Mouse (Mus musculus) Patski (cell line): ENCODE measurements at regions not wholly inside any gene's neighbourhood (a gene's known extent, or its start where the extent isn't known, plus 50 kb on each side); places are given as distances from the start of the nearest gene placed in this dataset.

ENCODE experiments used
- ATAC-seq: fragments of 100-300 bp; one replicate; pipeline ENCODE4 v1.8.0; 2021
- CTCF ChIA-PET: fragments of 350-600 bp; sonication (Branson Sonifier 250); formaldehyde crosslinking; loops from one replicate; lab custom pipeline; 2022; ENCODE audit warnings: inconsistent platforms; lab: Charles Lee
- POLR2A ChIA-PET: fragments of 350-600 bp; sonication (Branson Sonifier 250); formaldehyde crosslinking; loops from one replicate; lab custom pipeline; 2022; ENCODE audit warnings: antibody characterized with exemption, inconsistent platforms; lab: Charles Lee
- DNase-seq: peaks from one replicate; pipeline ENCODE4 v3.0.0-alpha.2; 2011; ENCODE audit warnings: low read depth, low spot score
- H3K27me3 ChIP-seq: fragments of 371-371 bp; one replicate; pipeline ENCODE4 v1.5.1; 2021
- CTCF ChIP-seq: fragments of 100-300 bp; IDR thresholded peaks from one replicate; pipeline ENCODE4 v1.5.1; 2021
- in situ Hi-C: fragments of 300-500 bp; cut with MboI; formaldehyde crosslinking; loops from 3 replicates; pipeline ENCODE4 v1.11.1; 2018; ENCODE audit warnings: low pct_unique_long_range_greater_than_20kb, mixed read lengths

DNA sequence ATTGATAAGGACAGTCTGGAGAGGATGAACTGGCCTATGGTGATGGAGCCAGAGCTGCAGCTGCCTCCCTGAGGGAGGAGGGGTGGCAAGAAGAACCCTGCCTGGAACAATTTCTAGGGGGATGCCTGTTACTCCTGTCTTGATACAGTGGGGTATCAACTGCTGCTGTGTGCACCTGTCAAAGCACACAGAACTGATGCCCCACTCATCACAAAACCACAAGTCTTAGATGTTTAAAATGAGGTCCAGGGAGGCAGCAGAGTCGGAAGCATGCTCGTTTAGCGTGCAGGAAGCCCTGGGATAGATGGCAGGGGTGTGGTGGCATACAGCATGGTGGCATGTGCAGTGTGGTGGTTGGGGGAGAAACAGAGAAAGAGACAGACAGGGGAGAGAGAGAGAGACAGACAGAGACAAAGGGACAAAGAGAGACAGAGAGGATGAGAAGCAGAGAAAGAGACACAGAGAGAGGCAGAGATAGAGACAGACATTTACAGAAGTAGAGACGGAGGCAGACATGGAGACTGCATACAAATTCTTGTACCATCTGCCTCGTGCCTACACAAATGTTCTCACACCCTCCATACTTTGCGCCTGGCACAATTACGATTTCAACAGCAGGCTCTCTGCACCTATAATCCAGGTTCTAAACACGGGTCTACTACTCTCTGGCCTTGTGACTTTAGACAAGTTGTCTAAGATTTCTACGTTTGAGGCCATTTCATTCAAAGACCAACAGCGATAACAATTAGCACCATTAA is 242.6 kb downstream of the Cbln4 start:
- DNase-seq (no peak), ATAC-seq (no peak)
- in situ Hi-C loops: no loop called here
- TF ChIP-seq CTCF: no peak
- H3K27me3 ChIP-seq: no peaks in the 10 kb centered on the region
- ChIA-PET CTCF (no interaction called here), POLR2A (no interaction called here)

DNA sequence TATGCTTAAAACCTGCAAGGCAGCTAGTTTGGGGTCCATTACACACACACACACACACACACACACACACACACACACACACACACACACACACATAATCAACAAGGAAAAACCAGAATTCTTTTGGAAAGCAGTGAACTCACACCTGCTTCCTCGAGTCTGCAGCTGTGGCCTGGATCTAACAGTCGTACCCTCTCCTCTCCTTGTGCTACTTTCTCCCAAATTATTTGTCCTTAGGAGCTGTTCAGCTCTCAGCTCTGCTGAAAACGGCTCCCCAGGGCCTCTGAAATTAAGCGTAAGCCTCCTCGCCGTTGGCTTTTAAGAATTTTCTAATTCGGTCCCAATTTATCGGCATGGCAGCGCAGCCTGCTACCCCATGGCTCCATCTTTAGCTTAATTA is 243.9 kb downstream of the Cbln4 start:
- no peaks in the 10 kb centered on the region for H3K27me3 ChIP-seq
- DNase-seq (no peak), ATAC-seq (no peak)
- in situ Hi-C loops: no loop called here
- ChIA-PET CTCF (no interaction called here), POLR2A (no interaction called here)
- no peak for TF ChIP-seq CTCF

DNA sequence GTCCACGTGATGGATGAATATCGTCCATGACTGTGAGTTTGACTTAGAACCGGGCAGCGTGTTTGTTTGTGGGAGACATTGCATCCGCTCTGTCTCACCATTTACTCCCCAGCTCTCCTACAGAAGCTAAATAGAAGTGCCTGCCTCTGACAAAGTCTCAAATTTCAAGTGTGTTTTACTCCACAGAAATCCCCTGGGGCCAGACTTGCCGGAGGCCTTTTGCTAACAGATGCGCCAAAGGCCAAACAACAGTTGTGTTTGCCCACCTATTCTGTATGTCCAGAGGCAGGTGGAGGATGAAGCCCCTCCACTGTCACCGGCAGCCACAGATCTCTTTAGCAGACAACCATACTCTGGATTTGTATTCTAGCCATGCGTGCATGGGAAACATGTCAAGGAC is 252.6 kb downstream of the Cbln4 start:
- no peaks in the 10 kb centered on the region for H3K27me3 ChIP-seq
- CTCF ChIA-PET: no interaction called here
- POLR2A ChIA-PET: no interaction called here
- no peak for ATAC-seq
- no peak for TF ChIP-seq CTCF
- DNase-seq: no peak
- in situ Hi-C loops: no loop called here

DNA sequence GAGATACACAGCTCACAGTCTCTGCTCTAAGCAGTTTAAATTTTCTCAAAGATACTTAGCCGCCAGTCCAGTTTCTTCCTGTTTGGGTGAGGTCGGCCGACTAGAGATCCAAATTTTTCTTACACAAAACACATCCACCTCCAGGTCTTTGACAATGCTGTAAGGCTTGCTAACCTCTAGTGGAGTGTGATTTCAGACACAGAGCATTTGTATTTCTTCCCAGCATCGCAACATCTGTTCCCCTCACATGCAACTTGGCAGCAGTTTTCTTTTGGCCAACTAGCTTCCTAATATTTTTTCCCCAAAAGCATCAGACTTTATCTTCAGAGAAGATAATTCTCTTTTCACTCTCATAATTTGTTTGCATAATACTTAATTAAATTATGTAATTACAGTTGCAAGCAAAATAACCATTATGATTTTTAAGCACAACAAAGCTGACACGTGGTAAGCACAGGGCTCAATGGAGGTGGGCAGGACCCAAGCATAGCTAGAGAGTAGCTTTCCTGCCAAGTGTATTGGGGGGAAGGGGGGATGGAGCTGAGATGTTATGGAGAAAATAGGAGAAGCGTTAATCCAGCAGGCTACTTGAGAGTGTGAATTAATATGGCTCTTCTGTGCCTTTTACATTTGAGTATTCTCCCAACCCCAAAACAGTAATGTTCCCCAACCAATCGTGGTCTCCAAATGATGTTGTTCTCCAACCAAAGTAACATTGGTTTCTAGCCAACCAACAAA is 276.9 kb downstream of the Cbln4 start:
- H3K27me3 ChIP-seq: no peaks in the 10 kb centered on the region
- no peak for ATAC-seq
- CTCF ChIA-PET: no interaction called here
- in situ Hi-C loops: no loop called here
- no peak for TF ChIP-seq CTCF
- POLR2A ChIA-PET: no interaction called here
- DNase-seq: no peak

DNA sequence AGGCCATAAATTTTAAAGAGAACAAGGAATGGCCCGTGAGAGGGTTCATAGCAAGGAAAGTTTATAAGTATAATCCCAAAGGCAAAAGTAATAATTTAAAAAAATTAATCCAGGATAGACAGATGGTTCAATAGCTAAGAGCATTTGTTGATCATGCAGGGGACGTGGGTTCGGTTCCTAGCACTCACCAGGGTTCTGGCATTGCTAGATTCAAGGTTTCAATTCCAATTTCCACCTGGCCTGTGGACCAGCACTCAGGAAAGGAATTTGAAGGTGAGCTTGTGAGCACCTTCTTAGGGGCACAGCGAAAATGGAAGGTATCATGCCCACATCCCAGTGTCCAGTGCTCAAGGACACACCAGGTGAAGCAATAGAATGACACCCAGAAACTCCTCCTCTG is 278.2 kb downstream of the Cbln4 start:
- CTCF ChIA-PET: interaction anchor here (1.1 kb wide), 1 partner anchor 8 kb away, joined by 3 read pairs; no protein-coding TSS in a partner anchor
- DNase-seq (no peak), ATAC-seq (no peak)
- no peak for TF ChIP-seq CTCF
- H3K27me3 ChIP-seq: no peaks in the 10 kb centered on the region
- POLR2A ChIA-PET: no interaction called here
- in situ Hi-C loops: no loop called here

DNA sequence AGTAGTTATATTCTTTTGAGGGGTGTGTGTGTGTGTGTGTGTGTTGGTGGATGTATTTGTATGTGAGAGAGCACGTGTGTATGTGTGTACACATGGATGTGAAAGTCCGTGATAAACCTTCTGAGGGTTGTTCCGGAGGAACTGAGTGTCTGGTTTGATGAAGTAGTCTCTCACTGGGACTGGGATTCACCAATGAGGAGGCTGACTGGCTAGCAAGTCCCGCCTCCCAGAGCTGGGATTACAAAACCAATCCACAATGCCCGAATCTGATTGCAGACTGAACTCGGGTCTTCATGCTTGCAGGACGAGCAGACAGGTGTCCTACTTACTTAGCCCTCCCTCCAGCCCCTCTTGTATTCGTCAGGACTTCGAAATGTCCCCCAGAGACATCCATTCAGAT is 289.8 kb downstream of the Cbln4 start:
- CTCF ChIA-PET: no interaction called here
- no peak for TF ChIP-seq CTCF
- in situ Hi-C loops: no loop called here
- POLR2A ChIA-PET: no interaction called here
- ATAC-seq (no peak), DNase-seq (no peak)
- H3K27me3 ChIP-seq: no peaks in the 10 kb centered on the region

DNA sequence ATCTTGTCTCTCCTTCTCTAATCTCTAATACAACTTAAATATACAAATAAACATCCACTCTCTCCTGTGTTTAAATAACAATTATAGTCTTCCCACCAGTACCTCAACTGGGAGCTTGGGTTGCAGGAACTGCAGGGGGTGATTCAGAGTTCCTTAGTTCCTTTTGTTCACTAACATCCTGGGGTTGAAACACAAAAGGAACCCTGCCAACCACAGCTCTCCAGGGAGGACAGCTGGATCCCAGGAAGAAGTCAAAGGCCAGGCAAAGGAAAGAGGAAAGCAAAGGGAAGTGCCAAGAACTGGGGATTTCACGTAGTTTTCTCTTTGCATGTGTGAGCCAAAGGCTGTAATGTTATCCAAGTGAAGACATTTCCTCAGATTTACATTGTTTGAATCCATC is 296.1 kb downstream of the Cbln4 start:
- in situ Hi-C loops: no loop called here
- DNase-seq (no peak), ATAC-seq (no peak)
- no peak for TF ChIP-seq CTCF
- no peaks in the 10 kb centered on the region for H3K27me3 ChIP-seq
- CTCF ChIA-PET: no interaction called here
- POLR2A ChIA-PET: no interaction called here

DNA sequence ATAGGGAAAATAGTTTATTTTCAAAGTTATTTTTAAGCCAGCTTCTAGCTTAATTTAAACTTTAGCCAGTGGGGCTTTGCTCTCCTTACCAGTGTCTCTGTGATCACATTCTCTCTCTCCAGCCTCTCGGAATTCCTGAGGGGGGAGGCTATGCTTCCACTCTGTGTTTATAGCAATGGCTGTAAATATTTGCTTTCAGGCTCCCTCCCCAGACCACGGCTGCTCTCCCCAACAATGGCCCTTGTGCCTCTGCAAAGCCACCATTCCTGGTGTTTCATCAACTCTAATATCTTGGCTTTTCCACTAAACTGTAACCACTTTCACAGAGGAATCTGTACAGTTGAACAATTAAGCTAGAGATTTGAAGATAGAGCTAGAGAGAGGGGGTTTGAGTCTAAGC is 300.2 kb downstream of the Cbln4 start:
- ChIA-PET CTCF (no interaction called here), POLR2A (no interaction called here)
- TF ChIP-seq CTCF: no peak
- no peaks in the 10 kb centered on the region for H3K27me3 ChIP-seq
- DNase-seq: no peak
- no peak for ATAC-seq
- in situ Hi-C loops: no loop called here

DNA sequence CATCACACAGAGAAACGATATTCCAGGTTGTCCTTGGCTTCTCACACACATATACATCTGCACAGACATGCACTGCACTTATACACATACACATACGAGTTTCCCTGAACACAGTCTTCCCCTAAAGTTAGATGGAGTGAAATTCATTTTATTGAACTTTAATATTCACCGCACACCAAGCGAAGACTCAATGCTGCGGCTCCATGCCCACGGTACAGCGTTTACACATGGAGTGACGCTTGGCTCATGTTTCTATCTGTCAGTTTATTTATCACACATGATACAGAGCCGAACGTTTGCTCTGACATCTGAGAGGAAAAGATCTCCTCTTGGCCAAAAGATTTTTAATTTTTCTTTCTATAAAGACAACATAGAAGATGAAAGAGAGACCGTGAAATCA is 300.6 kb downstream of the Cbln4 start:
- no peak for DNase-seq
- no peaks in the 10 kb centered on the region for H3K27me3 ChIP-seq
- in situ Hi-C loops: no loop called here
- TF ChIP-seq CTCF: no peak
- no peak for ATAC-seq
- POLR2A ChIA-PET: no interaction called here
- CTCF ChIA-PET: no interaction called here

DNA sequence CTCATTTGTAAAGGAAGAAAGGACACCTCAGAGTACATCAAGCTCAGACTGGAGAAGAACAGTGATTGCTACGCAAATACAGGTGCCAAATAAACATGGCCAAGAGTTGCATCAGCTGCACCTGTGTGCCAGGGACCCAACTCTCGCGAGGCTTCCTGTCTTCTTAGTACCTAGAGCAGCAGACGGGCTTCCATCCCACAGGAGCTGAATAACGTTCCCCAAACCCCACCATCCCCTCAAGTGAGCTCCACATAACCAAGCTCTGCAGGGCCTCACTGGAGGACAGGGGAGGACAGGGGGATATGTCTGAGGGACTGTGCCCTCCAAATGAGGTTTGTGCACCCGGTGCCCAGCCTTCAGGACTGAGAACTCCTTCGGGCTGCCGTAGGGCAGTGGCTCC is 305.5 kb downstream of the Cbln4 start:
- no peak for TF ChIP-seq CTCF
- no peaks in the 10 kb centered on the region for H3K27me3 ChIP-seq
- ChIA-PET POLR2A (no interaction called here), CTCF (no interaction called here)
- no peak for DNase-seq
- in situ Hi-C loops: no loop called here
- ATAC-seq: no peak

DNA sequence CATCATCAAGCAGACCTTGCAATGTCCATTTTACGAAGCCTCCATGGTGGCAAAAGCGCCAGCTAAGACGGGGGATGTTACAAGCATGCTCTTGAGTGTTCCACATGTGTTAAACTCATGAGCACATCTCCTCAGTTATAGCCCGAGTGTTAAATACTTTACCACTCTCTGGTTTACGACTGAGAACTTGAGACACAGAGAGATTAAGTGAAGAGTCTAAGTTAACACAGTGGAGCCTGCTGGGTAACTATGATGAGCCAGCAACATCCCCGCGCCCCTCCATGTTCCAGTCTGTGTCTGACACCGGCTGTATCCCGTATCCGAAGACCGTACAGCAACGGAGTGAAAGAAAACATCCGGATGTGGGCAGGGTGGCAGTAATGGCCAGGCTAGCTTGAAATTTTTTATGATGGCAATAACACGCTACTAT is 308.2 kb downstream of the Cbln4 start:
- ChIA-PET CTCF (no interaction called here), POLR2A (no interaction called here)
- no peak for TF ChIP-seq CTCF
- no peak for DNase-seq
- in situ Hi-C loops: no loop called here
- H3K27me3 ChIP-seq: no peaks in the 10 kb centered on the region
- ATAC-seq: no peak
